Mouse (Mus musculus) left cerebral cortex, postnatal 10 days (tissue): Measurements from ENCODE around the gene Snx15. TPM values are rescaled to one million over a fixed set of nuclear protein-coding genes. Genes with fewer than 3 reads are reported as not detected.
A peak's percentile ranks its signal among the peaks of the same experiment; 100 is the strongest.

ENCODE experiments used
- DNase-seq, 2 experiments: peaks; one replicate each; pipeline ENCODE4 v3.0.0; 2021 to 2022; ENCODE audit warnings: low spot score in 2 of 2, mixed read lengths in 1 of 2; ENCODE audit errors: extremely low spot score in 1 of 2
- intact Hi-C: fragments of 180-260 bp; cut with DNase I; formaldehyde crosslinking; loops from one replicate; pipeline ENCODE4 v1.15.1; 2025
- total RNA-seq, 2 experiments: library from RNA; stranded (reverse); gene quantifications; 2 replicates each; pipeline ENCODE4 v1.2.3; 2021

Snx15 gene
- total RNA-seq, 2 experiments from 2014 or later = 39.1 to 41.3 TPM

GRCm38 (mm10) chr19:6126289-6126688, 1.8 kb downstream of the Snx15 start:
- no peak for DNase-seq
- intact Hi-C loops = no loop called here

- DNase-seq = no peak
- intact Hi-C loops = no loop called here
These were observed 3.2 kb downstream of the Snx15 start for GRCm38 (mm10) chr19:6124898-6125297.

- intact Hi-C loops = no loop called here
- no peak for DNase-seq
These were observed 4.8 kb downstream of the Snx15 start for GRCm38 (mm10) chr19:6123330-6123729.

- intact Hi-C loops = no loop called here
- no peak for DNase-seq
These were observed 6.3 kb downstream of the Snx15 start for GRCm38 (mm10) chr19:6121761-6122160.

GRCm38 (mm10) chr19:6118677-6119185, 9.4 kb downstream of the Snx15 start:
- intact Hi-C loops = loop anchor here (5.0 kb wide), 1 partner anchor 41 kb away; the partner anchor contains the start of gene Vps51
- no peak for DNase-seq

- intact Hi-C loops = loop anchor here (5.0 kb wide), 1 partner anchor 41 kb away; the partner anchor contains the start of gene Vps51
- DNase-seq = peak; percentile 88 to 92
These were observed 10.0 kb downstream of the Snx15 start, which contains the start of gene Sac3d1 for GRCm38 (mm10) chr19:6117986-6118676. Gene Sac3d1 (minus strand): TSS chr19:6118650.

- intact Hi-C loops = loop anchor here (5.0 kb wide), 1 partner anchor 40 kb away; the partner anchor contains the start of gene Vps51
- no peak for DNase-seq
These were observed 10.6 kb downstream of the Snx15 start for GRCm38 (mm10) chr19:6117346-6117985.

- no peak for DNase-seq
- intact Hi-C loops = loop anchor here (5.0 kb wide), 1 partner anchor 39 kb away; the partner anchor contains the start of gene Vps51
These were observed 11.8 kb downstream of the Snx15 start for GRCm38 (mm10) chr19:6116113-6116850.

- intact Hi-C loops = no loop called here
- no peak for DNase-seq
These were observed 15.0 kb downstream of the Snx15 start for GRCm38 (mm10) chr19:6113116-6113515.

GRCm38 (mm10) chr19:6105586-6105985, 22.5 kb downstream of the Snx15 start, which contains the start of gene Naaladl1:
Gene Naaladl1 (plus strand): TSS chr19:6105782.
- intact Hi-C loops = no loop called here
- DNase-seq = no peak

GRCm38 (mm10) chr19:6104476-6104875, 23.6 kb downstream of the Snx15 start:
- intact Hi-C loops = no loop called here
- no peak for DNase-seq

GRCm38 (mm10) chr19:6102169-6102853, 25.8 kb downstream of the Snx15 start:
- DNase-seq = no peak
- intact Hi-C loops = no loop called here

GRCm38 (mm10) chr19:6101186-6101585, 26.9 kb downstream of the Snx15 start:
- intact Hi-C loops = no loop called here
- no peak for DNase-seq

- intact Hi-C loops = no loop called here
These were observed 30.3 kb downstream of the Snx15 start for GRCm38 (mm10) chr19:6097847-6098246.

GRCm38 (mm10) chr19:6094119-6094518, 34.0 kb downstream of the Snx15 start, which contains the start of gene AC131692.1:
Gene AC131692.1 (plus strand): TSS chr19:6094419.
- no peak for DNase-seq

More at GRCm38 (mm10) chr19:6097847-6098246, 30.3 kb downstream of the Snx15 start:
- DNase-seq = no peak

GRCm38 (mm10) chr19:6088841-6089240, 39.3 kb downstream of the Snx15 start:
- intact Hi-C loops = no loop called here
- no peak for DNase-seq

More at GRCm38 (mm10) chr19:6094119-6094518, 34.0 kb downstream of the Snx15 start, which contains the start of gene AC131692.1:
- intact Hi-C loops = no loop called here

- intact Hi-C loops = no loop called here
These were observed 42.7 kb downstream of the Snx15 start for GRCm38 (mm10) chr19:6085417-6085879.

More at GRCm38 (mm10) chr19:6085417-6085879, 42.7 kb downstream of the Snx15 start:
- DNase-seq = peak in 1 of 2 experiments; percentile 69
